Mouse (Mus musculus) adrenal gland, adult 8-10 months (tissue): ENCODE data around the gene Orc6. TPM values are rescaled to one million over a fixed set of nuclear protein-coding genes. Genes with fewer than 3 reads are reported as not detected.

Experiments used
- total RNA-seq, 4 experiments: library from RNA; stranded (reverse); gene quantifications; 2 replicates each; pipeline ENCODE4 v1.2.4; 2022

The Orc6 gene
- total RNA-seq, 4 experiments from 2014 or later = 11.2 to 16.0 (median 14.5) TPM

Other genes starting within 250 kb of the Orc6 start
- 10 to 100 TPM; 15.0 to 29.6 (median 21.6) TPM for gene Fbxw9, start 239.6 kb upstream of the Orc6 start, total RNA-seq
- 1 to 10 TPM in 1 of 4 experiments, not detected in 3; 1.3 TPM for gene Gm5741, start 231.7 kb upstream of the Orc6 start, total RNA-seq
- 10 to 100 TPM; 31.4 to 41.2 (median 33.2) TPM for gene Dhps, start 227.9 kb upstream of the Orc6 start, total RNA-seq
- 10 to 100 TPM; 76.0 to 87.7 (median 81.1) TPM for gene Wdr83os, start 218.9 kb upstream of the Orc6 start, total RNA-seq
- 10 to 100 TPM; 22.6 to 30.1 (median 29.2) TPM for gene Wdr83, start 218.3 kb upstream of the Orc6 start, total RNA-seq
- 10 to 100 TPM; 53.4 to 60.8 (median 54.3) TPM for gene Man2b1, start 216.4 kb upstream of the Orc6 start, total RNA-seq
- 1 to 10 TPM; 1.7 to 2.4 (median 1.9) TPM for gene Zfp791, start 176.5 kb upstream of the Orc6 start, total RNA-seq
- gene Cks1brt, start 147.7 kb upstream of the Orc6 start, total RNA-seq = not detected
- not detected for gene Olfr371, start 73.6 kb upstream of the Orc6 start, total RNA-seq
- 100 to 1,000 TPM in 2 of 4 experiments, 10 to 100 TPM in 2; 94.1 to 113 (median 105) TPM for gene Vps35, start 170 bp downstream of the Orc6 start, total RNA-seq
- gene Mylk3, start 86.7 kb downstream of the Orc6 start, total RNA-seq = 1 to 10 TPM in 1 of 4 experiments, under 1 TPM in 3; 0.16 to 1.8 (median 0.60) TPM
- 10 to 100 TPM; 21.4 to 45.0 (median 27.9) TPM for gene 4921524J17Rik, start 133.2 kb downstream of the Orc6 start, total RNA-seq
- 100 to 1,000 TPM in 2 of 4 experiments, 10 to 100 TPM in 2; 68.2 to 344 (median 173) TPM for gene Gpt2, start 192.9 kb downstream of the Orc6 start, total RNA-seq